Mouse (Mus musculus): Measurements from ENCODE around the gene Synm. TPM values are rescaled to one million over a fixed set of nuclear protein-coding genes. Genes with fewer than 3 reads are reported as not detected.

Gene Synm
- polyA plus RNA-seq (2012; ENCODE audit: low replicate concordance), result 0.07 and 0.20 TPM in 2 replicates

DNA sequence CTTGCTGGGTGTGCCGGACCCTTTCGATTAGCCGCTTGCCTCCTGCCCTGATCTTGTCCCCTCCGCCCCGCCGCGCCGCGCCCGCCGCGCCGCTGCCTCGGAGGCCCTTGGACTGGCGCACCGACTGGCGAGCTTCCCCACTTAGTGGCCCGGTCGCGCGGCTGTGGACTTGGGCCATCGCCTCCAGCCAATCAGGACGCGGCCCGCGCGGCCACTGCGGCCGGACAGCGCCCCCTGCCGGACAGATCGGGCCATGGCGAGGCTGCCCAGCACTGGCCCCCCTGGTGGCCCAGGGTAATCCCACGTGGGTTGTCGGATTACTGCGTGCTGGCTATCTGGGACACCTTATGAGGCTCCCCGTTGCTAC lies at the start of gene Synm:
Synm (minus strand) TSS at position 114 of the 367 bp plus-strand sequence.

Other genes starting within 250 kb of the Synm start
- gene Lrrc28, start 114.5 kb downstream of the Synm start, polyA plus RNA-seq (2012; ENCODE audit: low replicate concordance), result 8.3 and 11.4 TPM in 2 replicates
- gene Ttc23, start 112.3 kb downstream of the Synm start, polyA plus RNA-seq (2012; ENCODE audit: low replicate concordance), result 0.30 TPM in 1 of 2 replicates, not detected in the other
- 3.9 and 4.3 TPM in 2 replicates for gene Igf1r, start 193.1 kb upstream of the Synm start, polyA plus RNA-seq (2012; ENCODE audit: low replicate concordance)

Measured in hematopoietic multipotent progenitor cell, adult 10-12 weeks (in vitro differentiated cells).